Mouse (Mus musculus) forebrain, embryonic 13.5 days (tissue): Measurements from ENCODE around the gene Atg13. TPM values are rescaled to one million over a fixed set of nuclear protein-coding genes. Genes with fewer than 3 reads are reported as not detected.

Experiments used
- ATAC-seq: fragments of 200-750 bp; cut with Nextera tagmentation; 2 replicates; pipeline ENCODE4 v1.8.0; 2017
- H3K27ac ChIP-seq: fragments of 300-500 bp; sonication (generic); 2 replicates; pipeline ENCODE4 v1.5.1; 2015; ENCODE audit warnings: inconsistent platforms, mild to moderate bottlenecking, moderate library complexity
- H3K27me3 ChIP-seq: fragments of 300-500 bp; sonication (generic); 2 replicates; pipeline ENCODE4 v1.6.1; 2015; ENCODE audit warnings: mild to moderate bottlenecking, inconsistent platforms
- H3K36me3 ChIP-seq: fragments of 300-500 bp; sonication (generic); 2 replicates; pipeline ENCODE4 v1.6.1; 2015; ENCODE audit warnings: mild to moderate bottlenecking, inconsistent platforms; ENCODE audit not compliant: poor library complexity, severe bottlenecking
- H3K4me1 ChIP-seq: fragments of 300-500 bp; sonication (generic); 2 replicates; pipeline ENCODE4 v1.6.1; 2015; ENCODE audit warnings: inconsistent platforms
- H3K4me2 ChIP-seq: fragments of 300-500 bp; sonication (generic); 2 replicates; pipeline ENCODE4 v1.6.1; 2015; ENCODE audit warnings: inconsistent platforms, mild to moderate bottlenecking, moderate library complexity
- H3K4me3 ChIP-seq: fragments of 300-500 bp; sonication (generic); 2 replicates; pipeline ENCODE4 v1.5.1; 2015; ENCODE audit warnings: mild to moderate bottlenecking, inconsistent platforms
- H3K9ac ChIP-seq: fragments of 300-500 bp; sonication (generic); 2 replicates; pipeline ENCODE4 v1.6.1; 2015; ENCODE audit warnings: mild to moderate bottlenecking, inconsistent platforms
- H3K9me3 ChIP-seq: fragments of 300-500 bp; sonication (generic); replicated peaks from 2 replicates; pipeline ENCODE4 v1.6.1; 2016; ENCODE audit warnings: inconsistent platforms
- WGBS: fragments of 180-500 bp; shearing (Covaris S2); methylation state at CpG from one replicate; pipeline ENCODE4 v1.1.7; 2015; 5-methylcytosine and 5-hydroxymethylcytosine counted together
- polyA plus RNA-seq: library from polyadenylated mRNA; unstranded; fragments of >200 nt; fragmentation: Nextera tagmentation; extraction: Ambion mirVana; gene quantifications from 2 replicates; pipeline ENCODE4 v1.2.1, GENCODE M21; 2015

Gene Atg13
- polyA plus RNA-seq, 1 experiment from 2014 or later: 29.4 TPM

DNA sequence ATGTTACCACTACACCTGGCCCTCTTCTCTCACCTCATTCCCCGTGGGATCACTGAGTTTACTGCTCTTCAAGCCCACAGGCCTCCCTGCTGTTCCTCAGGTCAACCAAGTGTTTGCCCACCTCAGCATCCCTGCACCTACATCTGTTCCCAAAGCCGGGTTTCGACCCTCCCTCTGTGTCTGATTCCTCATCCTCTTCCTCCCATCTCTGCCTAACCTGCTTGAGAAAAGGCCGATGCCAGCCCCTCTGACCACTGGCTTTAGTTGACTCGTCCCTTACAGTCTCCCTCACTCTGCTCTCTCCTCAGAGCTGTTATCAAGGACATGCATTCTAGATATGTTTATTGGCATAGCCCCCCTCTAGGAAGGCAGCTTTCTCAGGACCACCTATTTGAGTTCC, 82.9 kb downstream of the Atg13 start:
- H3K4me2 ChIP-seq: no peak overlapping the region
- no peak for ATAC-seq
- H3K36me3 ChIP-seq: peaks cover 23% of the 10 kb centered on the region

More for the DNA sequence above, 82.9 kb downstream of the Atg13 start:
- Histone ChIP-seq H3K4me3 (no peak overlapping the region), H3K4me1 (no peaks in the 10 kb centered on the region), H3K27ac (no peak overlapping the region), H3K9ac (no peak overlapping the region), H3K27me3 (no peaks in the 10 kb centered on the region), H3K9me3 (no peaks in the 10 kb centered on the region)
- WGBS: 82% methylated on average over 5 of the region's 5 CpGs

Other genes starting within 250 kb of the Atg13 start
- 185 and 187 TPM in 2 replicates for gene Ckap5, start 183.8 kb downstream of the Atg13 start, polyA plus RNA-seq
- 0.10 and 0.43 TPM in 2 replicates for gene F2, start 74.2 kb downstream of the Atg13 start, polyA plus RNA-seq
- gene Zfp408, start 60.8 kb downstream of the Atg13 start, polyA plus RNA-seq: 13.0 and 14.6 TPM in 2 replicates
- 69.0 and 76.0 TPM in 2 replicates for gene Arhgap1, start 60.7 kb downstream of the Atg13 start, polyA plus RNA-seq
- 21.2 and 22.0 TPM in 2 replicates for gene Harbi1, start 276 bp upstream of the Atg13 start, polyA plus RNA-seq
- gene Ambra1, start 19.6 kb upstream of the Atg13 start, polyA plus RNA-seq: 16.2 and 21.2 TPM in 2 replicates
- 0.83 and 0.88 TPM in 2 replicates for gene Chrm4, start 216.7 kb upstream of the Atg13 start, polyA plus RNA-seq
- gene Mdk, start 221.7 kb upstream of the Atg13 start, polyA plus RNA-seq: 609 and 621 TPM in 2 replicates
- gene Gm9821, start 235.1 kb upstream of the Atg13 start, polyA plus RNA-seq: 0.18 and 0.41 TPM in 2 replicates